In genomic region chr11:108532901-108533300, GRCm38 (mm10) we compare ENCODE assay signal across 20 mouse cellular contexts.
A peak's percentile ranks its signal among the peaks of the same experiment; 100 is the strongest.
DNase-seq lines count a peak whose midpoint lies in the region; ATAC-seq and TF ChIP-seq lines count a peak whose summit lies in the region.
"Had no signal": no experiment of that assay in that cellular context is flagged by ENCODE, and none has a peak within 500 bp of the region (broad histone marks: within the 10 kb centered on the region; RNA-seq: fewer than 3 reads in every experiment).

No protein-coding gene starts in this region.

- no peak for TF ChIP-seq CTCF in kidney, adult 2 months (conservative IDR thresholded peaks at IDR 0.05; ENCODE audit: insufficient read depth, insufficient read length, low read depth, low read length)

- H3K36me3 ChIP-seq in kidney, adult 2 months (ENCODE audit: control insufficient read depth, insufficient read depth, low read length) = no peaks in the 10 kb centered on the region
- H3K36me3 ChIP-seq in limb, embryonic 14.5 days (ENCODE audit: control insufficient read depth, insufficient read depth, low read length) = no peaks in the 10 kb centered on the region
- H3K36me3 ChIP-seq in limb, embryonic 10.5 days = no peaks in the 10 kb centered on the region
- H3K36me3 ChIP-seq in midbrain, embryonic 13.5 days = no peaks in the 10 kb centered on the region
- H3K36me3 ChIP-seq: embryonic facial prominence, embryonic 12.5 days; forebrain, embryonic 12.5 days; heart, embryonic 10.5 days had no signal

- no peak overlapping the region for H3K9ac ChIP-seq in limb, embryonic 14.5 days (ENCODE audit: low read depth, low read length, severe bottlenecking)
- no peak overlapping the region for H3K9ac ChIP-seq in midbrain, embryonic 13.5 days (replicated peaks)
- H3K9ac ChIP-seq: embryonic facial prominence, embryonic 12.5 days; forebrain, embryonic 12.5 days had no signal

- no peak overlapping the region for H3K4me2 ChIP-seq in limb, embryonic 14.5 days (replicated peaks; ENCODE audit: low read depth, low read length, severe bottlenecking)
- H3K4me2 ChIP-seq in midbrain, embryonic 13.5 days (replicated peaks) = no peak overlapping the region
- H3K4me2 ChIP-seq: embryonic facial prominence, embryonic 12.5 days; forebrain, embryonic 12.5 days had no signal

- no peaks in the 10 kb centered on the region for H3K27me3 ChIP-seq in kidney, adult 2 months (replicated peaks; ENCODE audit: control insufficient read depth, insufficient read depth, low read length)
- H3K27me3 ChIP-seq in limb, embryonic 14.5 days (ENCODE audit: control insufficient read depth, insufficient read depth, low read length) = no peaks in the 10 kb centered on the region
- no peaks in the 10 kb centered on the region for H3K27me3 ChIP-seq in limb, embryonic 10.5 days (ENCODE audit: low read depth, poor library complexity, severe bottlenecking)
- no peaks in the 10 kb centered on the region for H3K27me3 ChIP-seq in midbrain, embryonic 13.5 days
- H3K27me3 ChIP-seq: embryonic facial prominence, embryonic 12.5 days; forebrain, embryonic 12.5 days had no signal

- no peaks in the 10 kb centered on the region for H3K9me3 ChIP-seq in limb, embryonic 14.5 days (ENCODE audit: control insufficient read depth, low read length)
- no peaks in the 10 kb centered on the region for H3K9me3 ChIP-seq in limb, embryonic 10.5 days (replicated peaks)
- no peaks in the 10 kb centered on the region for H3K9me3 ChIP-seq in midbrain, embryonic 13.5 days
- H3K9me3 ChIP-seq: embryonic facial prominence, embryonic 12.5 days; forebrain, embryonic 12.5 days; heart, embryonic 10.5 days had no signal

- no peak overlapping the region for H3K27ac ChIP-seq in kidney, adult 2 months (ENCODE audit: insufficient read depth, low read depth, low read length)
- no peak overlapping the region for H3K27ac ChIP-seq in limb, embryonic 14.5 days (replicated peaks; ENCODE audit: low read depth, low read length)
- H3K27ac ChIP-seq in limb, embryonic 10.5 days = no peak overlapping the region
- H3K27ac ChIP-seq in midbrain, embryonic 13.5 days = no peak overlapping the region
- H3K27ac ChIP-seq: embryonic facial prominence, embryonic 12.5 days; forebrain, embryonic 12.5 days; heart, embryonic 10.5 days had no signal

- no peaks in the 10 kb centered on the region for H3K4me1 ChIP-seq in kidney, adult 2 months (ENCODE audit: control insufficient read depth, insufficient read depth, low read length)
- H3K4me1 ChIP-seq in limb, embryonic 14.5 days (ENCODE audit: control insufficient read depth, insufficient read depth, low read length) = no peaks in the 10 kb centered on the region
- H3K4me1 ChIP-seq in limb, embryonic 10.5 days = peaks cover 10% of the 10 kb centered on the region
- H3K4me1 ChIP-seq in midbrain, embryonic 13.5 days (replicated peaks) = peaks cover 3% of the 10 kb centered on the region; the same call in 1 of the 2 replicates
- H3K4me1 ChIP-seq: forebrain, embryonic 12.5 days; heart, embryonic 10.5 days had no signal

- ATAC-seq in limb, embryonic 14.5 days (ENCODE audit: low FRiP score, low read depth) = no peak
- no peak for ATAC-seq in midbrain, embryonic 13.5 days
- ATAC-seq: forebrain, embryonic 16.5 days had no signal

- TF ChIP-seq POLR2A in kidney, adult 2 months (IDR thresholded peaks at IDR 0.05; ENCODE audit: low read depth, low read length) = no peak
- TF ChIP-seq POLR2A in limb, embryonic 14.5 days (IDR thresholded peaks at IDR 0.05; ENCODE audit: borderline replicate concordance, extremely low read depth, insufficient read depth, insufficient read length) = no peak

- no peak overlapping the region for H3K4me3 ChIP-seq in kidney, adult 2 months (ENCODE audit: insufficient read depth, low read depth, low read length)
- H3K4me3 ChIP-seq in limb, embryonic 14.5 days (replicated peaks; ENCODE audit: low read length) = no peak overlapping the region
- H3K4me3 ChIP-seq in limb, embryonic 10.5 days = no peak overlapping the region
- H3K4me3 ChIP-seq in midbrain, embryonic 13.5 days (replicated peaks) = no peak overlapping the region
- H3K4me3 ChIP-seq: embryonic facial prominence, embryonic 12.5 days; forebrain, embryonic 12.5 days; heart, embryonic 10.5 days had no signal

- DNase-seq in kidney, adult 2 months = peak; percentile 21
- no peak for DNase-seq in kidney, postnatal 10 days
- peak; percentile 29 for DNase-seq in limb, embryonic 14.5 days (ENCODE audit: low spot score)
- no peak for DNase-seq in limb, embryonic 10.5 days (ENCODE audit: low spot score)
- peak; percentile 20 for DNase-seq in lung, postnatal 10 days
- DNase-seq in lung, postnatal 36 days = peak; percentile 56
- DNase-seq: adrenal gland, postnatal 10 days; cerebellum, adult 11 months; cerebellum, adult 8-10 months; cerebellum, postnatal 14 days; embryo, embryonic 11 days; gastrocnemius, postnatal 10 days; heart, adult 18-20 months; heart, postnatal 10 days; heart, postnatal 4 days had no signal

- WGBS in kidney, adult 2 months = 66% methylated on average over 1 of the region's 1 CpGs
- 26% methylated on average over 1 of the region's 1 CpGs for WGBS in limb, embryonic 14.5 days
- 92% methylated on average over 1 of the region's 1 CpGs for WGBS in limb, embryonic 10.5 days
- WGBS in midbrain, embryonic 13.5 days = 87% methylated on average over 1 of the region's 1 CpGs

Comparison
In these comparisons a context has a peak if more than half of its experiments do, and no peak if none do; other contexts are left out.
1. DNase-seq: peak in kidney, adult 2 months (single experiment), limb, embryonic 14.5 days (single experiment), lung, postnatal 10 days (single experiment) and lung, postnatal 36 days (single experiment); none in kidney, postnatal 10 days (single experiment) and limb, embryonic 10.5 days (single experiment).